Mouse (Mus musculus) lung, postnatal 25 days (tissue): ENCODE measurements around the gene Exoc4.

ENCODE experiments used
- DNase-seq: peaks from one replicate; pipeline ENCODE4 v3.0.0; 2022; ENCODE audit warnings: low spot score

The Exoc4 gene

DNA sequence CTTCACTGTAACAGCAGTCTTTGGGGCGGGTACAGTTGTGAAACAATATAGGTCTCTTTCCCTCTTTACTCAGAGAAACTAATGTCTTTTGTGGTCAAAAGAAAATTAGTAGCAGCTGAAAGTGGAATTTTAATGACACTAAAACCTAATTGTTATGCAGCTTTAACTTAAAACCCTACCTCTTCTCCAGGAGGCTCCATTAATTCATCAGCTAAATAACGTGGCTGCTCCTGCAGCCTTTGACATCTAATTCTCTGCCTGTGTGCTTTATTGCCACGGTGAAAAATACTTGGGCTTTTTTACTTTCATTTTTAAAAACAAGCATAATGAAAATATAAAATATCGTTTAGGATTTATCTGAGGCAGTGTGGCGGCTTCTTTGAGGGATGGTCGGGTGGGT, 764.6 kb downstream of the Exoc4 start:
- DNase-seq = no peak
